Mouse (Mus musculus) B cell, adult 67 days (primary cell): Measurements from ENCODE around the gene Mpi. TPM values are rescaled to one million over a fixed set of nuclear protein-coding genes. Genes with fewer than 3 reads are reported as not detected.

ENCODE experiments used
- total RNA-seq, 2 experiments: library from RNA; stranded (reverse); gene quantifications; 4 replicates each; pipeline ENCODE4 v1.2.4; 2023

The Mpi gene
- total RNA-seq = 10 to 100 TPM; 11.6 to 13.3 TPM

DNA sequence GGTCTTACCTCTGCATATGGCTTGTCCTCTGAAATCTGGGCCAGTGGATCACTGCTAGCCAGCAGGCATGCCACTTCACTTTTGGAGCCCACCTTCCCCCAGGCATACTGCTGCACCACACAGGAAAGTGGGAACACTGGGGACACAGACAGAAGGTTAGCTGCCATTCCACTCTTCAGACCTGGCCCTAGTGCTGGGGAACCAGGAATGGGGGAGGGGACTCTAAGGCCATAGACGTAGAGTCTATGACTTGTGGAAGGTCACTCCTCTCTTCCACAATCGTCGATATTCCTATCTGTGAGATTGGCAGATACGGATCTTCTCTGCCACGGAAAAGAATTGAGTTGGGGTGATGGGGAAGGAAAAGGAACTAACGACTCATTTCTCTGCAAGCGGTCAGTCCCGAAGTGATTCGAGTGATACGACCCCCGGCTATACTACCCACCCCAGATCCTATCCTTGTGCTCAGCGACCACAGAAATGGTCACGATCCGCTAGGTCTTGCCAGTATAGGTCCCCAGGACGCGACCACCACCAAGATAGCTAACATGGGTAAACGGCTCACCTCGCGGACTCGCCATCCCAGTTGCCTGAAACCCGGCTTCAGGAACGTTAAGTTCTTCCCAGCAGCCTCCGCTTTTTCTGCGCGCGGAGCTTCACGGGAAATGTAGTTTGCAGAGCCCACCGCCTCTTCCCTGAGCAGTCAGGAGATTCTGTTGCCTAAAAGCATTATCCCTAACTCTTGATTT, at the start of gene Mpi:
TSS of gene Mpi (minus strand) at position 625 of the 749 bp plus-strand sequence.

DNA sequence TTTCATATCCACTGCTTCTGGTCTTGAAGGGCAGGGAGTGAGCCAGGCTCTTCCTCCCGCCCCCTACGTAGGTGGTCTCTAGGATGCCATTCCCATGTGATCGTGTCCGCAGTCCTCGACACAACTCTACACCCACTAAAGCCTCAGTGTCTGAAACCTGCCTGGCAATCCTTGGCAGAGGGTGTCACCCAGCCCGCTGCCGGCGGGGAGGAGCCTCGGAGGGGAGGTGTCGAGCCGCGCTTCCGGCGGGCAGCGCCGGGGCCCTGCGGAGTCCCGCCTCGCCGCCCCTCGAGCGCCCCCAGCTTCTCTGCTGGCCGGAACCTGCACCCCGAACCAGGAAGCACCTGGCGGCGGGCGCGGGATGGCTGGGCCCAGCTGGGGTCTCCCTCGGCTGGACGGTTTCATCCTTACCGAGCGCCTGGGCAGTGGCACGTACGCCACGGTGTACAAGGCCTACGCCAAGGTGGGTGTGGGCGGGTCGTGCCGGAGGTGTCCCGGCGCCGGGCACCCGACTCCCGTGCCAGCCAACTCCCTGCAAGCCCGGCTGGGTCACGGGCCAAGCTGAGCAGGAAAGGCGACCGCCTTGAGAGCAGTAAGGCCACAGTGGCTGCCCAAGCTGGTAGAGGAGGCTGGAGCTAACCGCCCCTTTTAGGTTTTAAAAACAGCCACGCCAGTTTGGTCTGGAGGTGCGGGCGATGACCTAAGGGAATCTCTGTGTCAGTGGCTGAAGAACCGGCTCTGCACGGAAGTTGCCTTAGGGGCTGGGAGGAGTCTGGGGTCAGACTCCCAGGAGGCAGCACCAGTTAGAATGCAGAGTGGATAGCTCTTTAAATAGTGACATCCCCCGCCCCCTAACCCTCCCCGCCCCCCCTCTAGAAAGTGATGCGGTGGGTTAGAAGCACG, 36.9 kb upstream of the Mpi start, which contains the start of gene Ulk3:
TSS of gene Ulk3 (plus strand) at position 229 of the 903 bp plus-strand sequence.

DNA sequence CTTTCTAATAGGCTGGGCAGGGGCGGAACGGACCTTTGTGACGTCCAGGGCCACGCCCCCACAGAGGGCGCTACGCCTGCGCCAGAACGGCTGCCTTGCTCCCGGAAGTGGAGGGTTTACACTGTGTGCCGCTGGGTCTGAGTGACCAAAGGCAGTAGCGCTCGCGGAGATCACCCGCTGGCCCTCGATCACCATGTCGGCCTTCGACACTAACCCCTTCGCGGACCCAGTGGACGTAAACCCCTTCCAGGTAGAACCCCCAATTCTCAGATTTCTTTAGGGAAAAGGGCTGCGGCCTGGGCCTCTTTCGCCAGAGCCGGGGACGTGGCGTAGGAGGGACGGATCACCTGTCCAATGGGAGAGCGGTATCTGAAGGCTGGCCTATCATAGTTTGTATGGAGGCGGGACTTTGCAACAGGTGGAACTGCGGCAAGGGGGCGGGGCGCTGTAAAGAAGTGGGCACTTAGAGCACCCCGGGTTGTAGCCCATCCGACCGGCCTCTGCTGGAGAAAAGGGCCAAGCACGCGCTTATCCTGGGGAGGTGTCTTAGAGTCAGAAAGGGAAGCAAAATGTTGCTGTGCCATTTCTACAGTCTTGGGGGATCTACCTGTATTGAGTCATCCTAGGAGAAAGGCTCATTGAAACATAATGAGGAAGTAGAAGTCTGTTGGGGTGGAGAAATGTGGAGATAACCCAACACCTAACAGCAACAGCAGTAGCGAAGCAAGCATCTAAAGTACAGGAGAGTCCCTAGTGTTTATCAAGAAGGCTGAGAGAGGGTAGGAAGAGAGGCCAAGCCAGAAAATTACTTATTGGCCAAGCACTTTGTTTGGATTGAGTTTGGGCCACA, 8.5 kb upstream of the Mpi start, which contains the start of gene Scamp2:
TSS of gene Scamp2 (plus strand) at position 83 of the 850 bp plus-strand sequence.

DNA sequence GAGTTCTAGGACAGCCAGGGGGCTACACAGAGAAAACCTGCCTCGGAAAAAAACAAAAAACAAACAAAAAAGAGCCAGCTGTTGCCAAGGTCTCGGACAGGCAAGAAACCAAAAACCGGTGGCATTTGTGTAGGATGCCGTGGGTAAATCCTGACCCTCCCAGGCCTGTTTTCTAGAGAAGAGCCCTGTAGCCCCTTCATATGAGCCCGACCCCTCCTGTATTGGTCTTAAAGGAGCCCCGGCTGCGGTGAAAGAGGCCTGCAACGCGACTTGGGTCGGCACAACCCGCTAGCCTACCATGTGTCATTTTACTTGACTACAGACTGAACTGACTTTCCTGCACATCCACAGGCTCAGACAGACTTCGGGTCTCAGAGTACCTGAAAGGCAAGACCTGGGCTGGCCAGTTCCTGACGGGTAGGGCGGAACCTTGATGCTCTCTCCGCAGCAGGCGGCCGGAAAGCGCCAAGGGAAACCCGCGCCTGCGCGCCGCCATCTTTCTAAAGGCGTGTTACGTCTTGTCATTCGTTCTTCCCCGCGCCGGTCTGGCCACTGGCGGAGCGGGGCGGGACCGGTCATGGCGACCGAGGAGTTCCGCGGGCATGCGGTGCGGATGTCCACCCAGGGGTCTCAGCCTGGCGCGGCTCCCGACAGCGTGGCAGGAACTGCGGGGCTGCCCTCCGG, 15.4 kb downstream of the Mpi start, which contains the start of gene Fam219b:
TSS of gene Fam219b (plus strand) at position 485 of the 684 bp plus-strand sequence.

DNA sequence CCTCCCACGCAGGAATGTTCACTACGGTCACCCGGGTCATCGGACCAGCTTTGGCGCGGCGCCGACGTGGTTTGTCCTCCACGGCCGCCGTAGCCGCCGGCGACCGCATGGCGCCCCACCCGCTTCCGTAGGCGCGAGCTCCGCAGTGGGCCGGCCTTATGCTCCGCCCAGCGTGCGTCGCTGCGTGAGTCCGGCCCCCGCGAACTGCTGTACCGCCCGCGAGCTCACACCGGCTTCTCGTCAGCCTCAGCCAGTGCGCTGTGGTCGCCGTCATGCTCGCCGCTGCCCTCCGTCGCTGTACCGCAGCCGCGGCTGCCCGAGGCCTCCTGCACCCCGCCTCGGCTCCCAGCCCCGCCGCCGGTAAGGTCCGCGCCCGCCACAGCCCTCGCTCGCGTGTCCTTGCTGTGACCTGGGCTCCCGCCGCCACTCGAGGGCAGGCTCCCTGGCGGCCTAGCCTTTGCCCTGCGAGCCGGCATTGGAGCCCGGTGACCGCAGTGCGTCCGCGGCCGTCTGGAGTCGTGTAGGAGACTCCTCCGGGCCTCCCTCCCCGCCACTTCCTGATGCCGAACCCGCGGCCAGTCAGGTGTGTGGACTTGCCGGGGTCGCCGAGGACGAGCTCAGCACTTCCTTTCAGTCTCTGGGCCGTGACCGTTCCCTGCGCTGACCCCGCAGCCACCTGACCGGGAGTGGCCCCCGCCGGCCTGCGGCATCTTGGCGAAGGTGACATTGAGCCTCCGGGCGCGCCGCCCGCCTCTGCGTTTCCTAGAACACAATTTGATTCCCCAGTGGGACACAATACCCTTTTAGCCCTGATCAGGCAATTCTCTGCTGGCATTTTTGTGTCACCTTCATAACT, 31.3 kb downstream of the Mpi start, which contains the start of gene Cox5a:
TSS of gene Cox5a (plus strand) at position 219 of the 856 bp plus-strand sequence.

DNA sequence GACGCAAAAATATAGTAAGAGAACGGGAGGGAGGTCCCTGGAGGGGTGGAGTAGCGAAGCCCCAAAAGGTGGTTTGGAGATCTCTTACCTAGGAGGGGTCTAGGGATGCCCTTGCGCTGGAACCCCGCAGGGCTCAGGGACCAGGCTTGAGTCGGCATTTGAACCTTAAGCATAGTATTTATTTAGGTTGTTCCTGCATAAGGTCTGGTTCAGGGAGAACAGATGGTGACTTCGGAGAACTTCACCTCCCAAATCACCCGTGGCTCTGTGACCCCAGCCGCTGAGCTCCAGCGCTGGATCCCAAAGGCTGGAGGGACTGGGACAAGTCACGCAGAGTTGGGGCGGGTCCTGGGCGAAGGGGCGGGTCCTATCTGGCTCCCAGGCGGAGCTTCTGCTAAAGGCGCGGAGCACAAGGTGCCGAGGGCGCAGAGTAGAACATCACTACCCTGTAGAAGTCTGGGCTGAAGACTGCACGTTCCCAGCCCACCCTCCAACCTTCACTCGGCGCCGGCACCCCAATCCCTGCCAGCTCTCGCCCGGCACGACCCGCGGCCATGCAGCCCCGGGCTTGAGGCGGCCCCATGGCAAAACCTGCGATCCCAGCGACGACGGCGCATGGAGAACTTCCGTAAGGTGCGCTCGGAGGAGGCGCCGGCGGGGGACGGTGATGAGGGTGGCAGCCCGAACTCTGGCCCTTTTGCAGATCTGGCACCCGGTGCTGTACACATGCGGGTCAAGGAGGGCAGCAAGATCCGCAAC, 48.8 kb downstream of the Mpi start, which contains the start of gene Rpp25:
TSS of gene Rpp25 (plus strand) at position 405 of the 759 bp plus-strand sequence.

Other genes with a start within 250 kb of the Mpi start
- 10 to 100 TPM; 76.9 to 92.2 TPM for gene Ppcdc, start 112.6 kb downstream of the Mpi start, total RNA-seq
- not detected for gene Scamp5, start 84.7 kb downstream of the Mpi start, total RNA-seq
- not detected for gene Rpp25, start 48.7 kb downstream of the Mpi start, total RNA-seq
- 100 to 1,000 TPM in 1 of 2 experiments, 10 to 100 TPM in 1; 97.3 to 115 TPM for gene Cox5a, start 31.5 kb downstream of the Mpi start, total RNA-seq
- 10 to 100 TPM; 14.0 to 22.5 TPM for gene Fam219b, start 15.2 kb downstream of the Mpi start, total RNA-seq
- 100 to 1,000 TPM; 104 to 110 TPM for gene Scamp2, start 8.2 kb upstream of the Mpi start, total RNA-seq
- 100 to 1,000 TPM in 1 of 2 experiments, 10 to 100 TPM in 1; 98.3 to 103 TPM for gene Ulk3, start 36.7 kb upstream of the Mpi start, total RNA-seq
- not detected for gene Cplx3, start 53.5 kb upstream of the Mpi start, total RNA-seq
- gene Lman1l, start 68.0 kb upstream of the Mpi start, total RNA-seq = 1 to 10 TPM; 1.0 to 1.4 TPM
- gene Csk, start 100.9 kb upstream of the Mpi start, total RNA-seq = 100 to 1,000 TPM; 625 to 646 TPM
- gene Cyp1a2, start 130.9 kb upstream of the Mpi start, total RNA-seq = not detected
- gene Cyp1a1, start 135.2 kb upstream of the Mpi start, total RNA-seq = not detected
- 10 to 100 TPM; 24.4 to 26.1 TPM for gene Edc3, start 155.8 kb upstream of the Mpi start, total RNA-seq
- gene Clk3, start 213.1 kb upstream of the Mpi start, total RNA-seq = 100 to 1,000 TPM; 209 to 212 TPM